Mouse (Mus musculus): ENCODE data around the gene Sash1.

GRCm38 (mm10) chr10:8885201-8885600 lies 669 bp downstream of the Sash1 start:
- TF ChIP-seq CTCF (IDR thresholded peaks at IDR 0.05; ENCODE audit: borderline replicate concordance, insufficient read depth, low read length) = no peak
- no peak for TF ChIP-seq POLR2A (IDR thresholded peaks at IDR 0.05; ENCODE audit: low read depth, low read length)

Data from embryonic fibroblast, embryonic 13.5 days (primary cell).